Mouse (Mus musculus): ENCODE measurements around the gene Cpe. TPM values are rescaled to one million over a fixed set of nuclear protein-coding genes. Genes with fewer than 3 reads are reported as not detected.
A peak's percentile ranks its signal among the peaks of the same experiment; 100 is the strongest.
"Not testable (repeated sequence)": the region's sequence is repeated elsewhere in the genome, so short reads cannot be mapped to it uniquely, and the experiment has no call there.

Gene Cpe
- total RNA-seq, 2 experiments from 2014 or later: 2,857 to 3,040 TPM

DNA sequence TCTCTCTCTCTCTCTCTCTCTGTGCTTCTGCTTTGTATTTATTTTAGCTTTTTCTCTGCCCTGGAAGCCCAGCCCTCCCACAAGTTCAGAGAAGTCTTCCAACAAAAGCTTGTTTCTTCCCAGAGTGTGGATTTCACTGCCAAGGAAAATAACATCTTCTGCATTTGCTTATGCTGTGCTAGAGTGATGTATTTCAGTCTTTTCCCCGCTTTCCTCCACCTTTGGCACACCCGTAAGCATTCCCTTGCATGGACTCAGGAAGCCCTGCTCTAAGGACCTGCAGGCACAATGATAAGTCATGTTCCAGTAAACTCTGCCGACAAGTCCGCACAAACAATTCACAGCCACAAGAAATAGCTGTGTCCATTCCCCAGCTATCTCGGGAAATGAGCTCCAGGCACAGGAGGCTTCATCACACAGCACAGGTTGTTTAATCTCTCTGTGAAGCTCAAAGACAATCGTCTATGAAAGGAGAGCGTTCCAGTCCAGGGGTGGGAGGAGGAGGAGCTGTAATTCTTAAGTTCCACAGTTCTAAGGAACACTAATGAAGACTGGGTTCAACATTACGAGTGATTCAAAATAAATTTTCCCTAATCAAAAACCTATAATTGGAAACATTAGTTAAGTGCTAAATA, 17.8 kb downstream of the Cpe start:
- DNase-seq: no peak

DNA sequence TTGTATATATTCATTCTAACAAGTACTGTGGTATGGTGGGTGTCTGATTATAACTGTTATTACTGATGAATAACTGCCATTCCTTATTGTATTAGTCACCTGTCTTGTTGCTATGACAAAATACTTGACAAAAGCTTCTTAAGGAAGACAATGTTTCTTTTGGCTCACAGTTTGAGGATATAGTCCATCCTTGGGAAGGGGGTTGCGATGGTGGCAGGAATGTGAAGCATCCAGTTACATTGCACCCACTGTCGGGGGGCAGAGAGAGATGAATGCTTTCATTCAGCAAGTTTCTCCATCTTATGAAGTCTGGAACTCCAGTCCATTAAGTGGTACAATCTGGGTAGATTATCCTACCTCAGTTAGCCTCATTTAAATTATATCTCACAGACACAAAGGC, 19.9 kb downstream of the Cpe start:
- no peak for DNase-seq

DNA sequence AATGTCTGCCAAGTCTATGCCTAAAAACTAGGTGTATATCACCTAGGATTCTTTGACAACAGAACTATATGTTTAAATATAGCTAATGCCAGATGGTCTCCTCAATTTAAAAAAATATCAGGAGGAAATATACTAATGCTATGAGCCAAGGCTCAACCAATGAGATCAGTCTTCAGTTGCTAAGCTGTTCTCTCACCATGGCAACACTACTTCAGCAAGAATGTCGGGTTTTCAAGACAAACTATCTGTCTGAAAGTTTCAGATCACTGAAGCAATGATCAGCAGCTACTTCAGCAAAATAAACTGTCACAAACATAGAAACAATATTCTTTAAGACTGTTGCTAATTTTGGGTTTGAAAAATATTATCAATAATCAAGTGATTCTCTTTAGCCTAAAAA, 20.9 kb downstream of the Cpe start:
- no peak for DNase-seq

DNA sequence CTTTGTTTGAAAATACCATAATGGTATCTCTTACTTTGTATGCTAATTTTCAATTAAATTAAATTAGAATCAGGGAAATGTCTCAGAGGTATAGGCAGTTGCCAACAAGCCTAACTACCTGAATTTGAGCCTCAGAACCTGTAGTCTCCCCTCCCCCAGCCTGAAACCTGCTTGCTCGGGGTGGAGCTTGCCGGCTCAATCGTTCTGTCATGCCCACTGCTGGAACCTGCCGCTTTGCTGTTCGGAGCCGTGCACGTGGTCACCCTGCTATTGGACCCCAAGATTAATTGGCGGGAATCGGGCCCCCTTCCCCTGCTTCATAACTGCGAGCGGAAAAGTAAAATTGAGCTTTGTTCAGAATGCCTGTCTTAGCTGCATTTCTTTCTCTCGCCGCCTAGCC, 26.5 kb downstream of the Cpe start:
- DNase-seq: not testable (repeated sequence)

DNA sequence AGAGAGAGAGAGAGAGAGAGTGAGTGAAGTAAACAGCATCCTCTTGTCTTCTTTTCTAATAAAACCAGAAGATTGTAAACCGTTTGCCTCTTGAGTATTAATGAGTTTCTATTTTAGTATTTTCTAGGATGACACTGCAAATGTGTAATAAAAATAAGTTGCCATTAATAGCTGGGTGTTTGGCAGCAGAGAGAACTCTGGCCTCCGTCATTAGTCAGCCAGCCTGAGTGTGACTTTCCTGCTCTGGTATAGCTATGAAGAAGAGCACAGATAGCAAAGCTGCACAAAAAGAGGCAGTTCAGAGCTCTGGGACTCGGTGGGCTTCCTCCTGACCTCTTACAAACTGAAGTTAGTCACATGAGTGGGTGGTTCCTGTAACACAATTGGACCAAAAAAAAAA, 27.3 kb downstream of the Cpe start:
- DNase-seq: no peak

DNA sequence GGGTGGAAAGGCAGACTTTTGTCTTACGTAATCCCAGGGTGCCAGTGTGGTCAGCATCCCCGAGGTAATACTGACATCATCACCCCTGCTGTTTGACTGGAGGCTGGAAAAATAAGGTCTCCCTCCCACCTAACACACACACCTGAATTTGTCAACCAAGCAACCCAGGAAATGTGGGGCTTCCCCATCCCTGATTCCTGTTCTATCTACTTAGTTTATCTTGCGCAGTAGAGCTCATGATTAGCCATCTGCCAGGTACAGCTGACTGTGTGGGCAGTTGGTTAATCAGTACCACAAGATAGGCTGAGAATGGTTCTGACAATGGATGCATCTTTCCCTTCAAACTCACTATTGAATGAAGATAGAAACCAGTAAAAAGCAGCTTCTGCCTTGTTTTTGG, 28.0 kb downstream of the Cpe start:
- DNase-seq: no peak

DNA sequence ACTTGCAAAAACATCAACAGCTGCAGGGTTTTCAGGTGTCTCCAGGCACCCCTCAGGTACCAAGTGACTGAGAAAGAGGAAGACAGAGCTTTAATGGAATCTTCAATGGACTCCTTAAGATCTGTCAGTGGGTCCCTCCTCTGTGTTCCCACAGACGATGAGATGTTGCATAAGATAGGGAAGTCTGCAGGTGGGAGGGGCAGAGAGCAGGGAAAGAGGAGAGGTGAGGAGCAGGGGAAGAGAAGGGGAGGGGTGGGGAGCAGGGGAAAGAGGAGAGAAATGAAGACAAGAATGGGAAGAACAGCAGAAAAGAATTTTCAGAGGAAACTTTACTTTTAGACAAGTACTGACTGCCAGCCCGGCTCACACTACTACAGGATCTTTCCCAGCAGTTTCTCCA, 28.5 kb downstream of the Cpe start:
- DNase-seq: no peak

GRCm38 (mm10) chr8:64659097-64659496, 33.8 kb downstream of the Cpe start:
- peak; percentile 47 to 63 for DNase-seq

- DNase-seq: peak in 1 of 2 experiments; percentile 47
Measured at GRCm38 (mm10) chr8:64657980-64658401, 34.9 kb downstream of the Cpe start.

- DNase-seq: no peak
Measured at GRCm38 (mm10) chr8:64657517-64657916, 35.3 kb downstream of the Cpe start.

GRCm38 (mm10) chr8:64655887-64656286, 37.0 kb downstream of the Cpe start:
- no peak for DNase-seq

DNA sequence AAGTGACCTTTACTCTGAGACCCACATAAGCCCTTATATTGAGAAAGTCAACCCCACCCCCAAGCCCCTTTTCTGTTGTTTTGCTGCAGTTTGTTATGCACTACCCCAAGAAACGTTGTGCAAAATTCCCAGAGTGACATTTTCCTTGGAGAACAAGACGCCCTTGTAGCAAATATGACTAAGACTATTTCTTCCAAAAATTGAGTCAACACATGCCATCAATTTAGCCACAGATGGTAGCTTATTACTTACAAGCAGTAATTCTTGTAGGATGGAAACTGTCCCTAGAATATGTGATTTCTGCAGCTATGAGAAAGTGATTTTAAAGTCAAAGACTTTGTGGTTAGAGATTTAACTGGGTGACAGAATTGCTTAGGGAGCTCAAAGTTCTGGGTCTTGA, 37.8 kb downstream of the Cpe start:
- DNase-seq: no peak

DNA sequence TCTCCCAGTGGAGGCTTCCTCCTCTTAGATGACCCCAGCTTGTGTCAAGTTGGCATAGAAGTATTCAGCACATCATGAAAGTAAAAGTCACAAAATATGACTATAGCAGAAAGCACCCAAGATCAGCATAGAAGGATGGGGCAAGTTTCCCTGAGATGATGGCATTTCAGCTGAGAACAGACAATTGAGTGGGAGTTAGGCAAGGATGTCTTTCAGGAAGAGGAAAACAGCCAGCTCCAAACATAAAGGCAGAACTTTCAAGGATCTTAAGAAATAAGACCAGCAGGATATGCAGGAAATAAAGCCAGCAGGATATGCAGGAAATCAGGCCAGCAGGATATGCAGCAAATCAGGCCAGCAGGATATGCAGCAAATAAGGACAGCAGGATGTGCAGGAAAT, 40.6 kb downstream of the Cpe start:
- DNase-seq: no peak

GRCm38 (mm10) chr8:64648063-64648462, 44.8 kb downstream of the Cpe start:
- DNase-seq: no peak

- DNase-seq: no peak
Measured at GRCm38 (mm10) chr8:64647148-64647547, 45.7 kb downstream of the Cpe start.

DNA sequence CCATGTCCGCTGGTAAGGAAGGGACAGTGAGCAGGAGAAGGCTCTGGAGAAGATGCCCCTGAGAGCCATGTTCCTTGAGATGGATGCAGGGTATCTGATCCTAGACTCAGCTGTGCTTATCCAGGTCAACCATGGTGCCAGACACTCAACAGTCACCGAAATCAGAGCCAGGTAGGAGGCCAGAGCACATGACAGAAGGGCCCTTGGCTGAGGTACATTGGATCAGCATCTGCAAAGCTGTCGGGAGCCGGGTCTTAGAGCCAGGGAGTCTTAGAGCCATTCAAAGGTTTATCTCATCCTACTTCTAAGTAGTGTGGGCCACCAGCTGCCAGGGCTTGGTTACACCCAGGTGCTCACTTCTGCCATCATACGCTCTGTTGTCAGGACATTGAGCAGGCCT, 46.4 kb downstream of the Cpe start:
- DNase-seq: no peak

DNA sequence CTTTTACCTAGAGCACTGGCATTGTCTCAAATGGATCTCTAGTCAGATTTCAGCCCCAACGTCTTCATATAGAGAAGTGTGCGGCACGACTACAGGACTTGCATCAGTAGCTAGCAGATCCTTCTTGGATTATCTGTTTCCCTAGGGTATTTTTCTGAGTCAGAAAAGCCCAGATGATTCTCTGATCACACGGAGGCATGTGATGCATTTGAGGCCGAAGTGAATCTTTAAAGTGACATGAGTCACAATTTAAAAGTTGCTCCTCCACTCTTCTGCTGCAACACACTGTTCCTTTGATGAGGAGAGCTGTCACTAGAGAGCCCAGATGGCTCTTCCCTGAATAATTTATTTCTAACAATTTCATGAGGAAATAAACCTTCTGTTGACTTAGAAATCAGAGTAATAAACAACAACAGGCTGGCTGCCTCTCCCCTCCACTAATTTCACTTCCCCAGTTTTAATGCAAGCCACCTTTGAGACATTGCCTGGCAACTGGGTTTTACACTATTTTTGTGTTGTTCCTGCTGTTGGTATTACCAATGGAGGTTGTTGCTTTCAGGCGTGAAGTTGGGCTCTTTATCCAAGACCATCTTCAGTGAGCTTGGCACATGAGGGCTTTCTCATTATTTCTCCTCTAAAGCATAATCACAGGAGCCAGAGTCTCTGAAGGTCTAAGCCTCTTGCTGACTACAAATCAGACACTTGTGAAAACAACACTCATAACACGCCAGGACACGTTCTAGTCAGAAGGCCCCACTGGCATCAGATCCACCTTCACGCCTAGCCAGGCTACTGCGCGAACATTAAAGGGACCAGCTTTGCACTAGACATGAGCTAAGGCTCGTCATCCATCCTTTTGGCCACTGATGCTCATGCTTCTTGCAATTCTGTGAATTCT, 48.5 kb downstream of the Cpe start:
- peak in 1 of 2 experiments; percentile 48 for DNase-seq

GRCm38 (mm10) chr8:64643382-64643781, 49.5 kb downstream of the Cpe start:
- no peak for DNase-seq

DNA sequence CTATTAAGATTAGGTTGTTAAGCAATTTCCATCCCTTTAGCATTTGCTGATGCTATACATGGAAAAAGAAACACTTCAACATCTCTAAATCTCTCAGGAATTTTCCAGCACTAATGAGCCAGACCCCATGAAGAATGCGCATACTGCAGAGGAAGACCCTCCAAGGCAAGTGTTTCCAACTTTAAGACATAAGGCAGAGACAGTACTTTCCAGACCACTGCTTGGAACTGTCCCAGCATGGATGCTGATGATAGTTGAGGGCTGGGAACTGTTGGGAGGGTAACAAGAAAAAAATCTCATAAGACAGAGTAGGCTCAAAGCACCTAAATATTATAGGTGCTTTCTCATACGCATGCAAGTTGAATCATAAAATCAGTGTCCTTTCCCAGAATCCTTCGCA, 50.1 kb downstream of the Cpe start:
- DNase-seq: no peak

- no peak for DNase-seq
Measured at GRCm38 (mm10) chr8:64640599-64640998, 52.3 kb downstream of the Cpe start.

DNA sequence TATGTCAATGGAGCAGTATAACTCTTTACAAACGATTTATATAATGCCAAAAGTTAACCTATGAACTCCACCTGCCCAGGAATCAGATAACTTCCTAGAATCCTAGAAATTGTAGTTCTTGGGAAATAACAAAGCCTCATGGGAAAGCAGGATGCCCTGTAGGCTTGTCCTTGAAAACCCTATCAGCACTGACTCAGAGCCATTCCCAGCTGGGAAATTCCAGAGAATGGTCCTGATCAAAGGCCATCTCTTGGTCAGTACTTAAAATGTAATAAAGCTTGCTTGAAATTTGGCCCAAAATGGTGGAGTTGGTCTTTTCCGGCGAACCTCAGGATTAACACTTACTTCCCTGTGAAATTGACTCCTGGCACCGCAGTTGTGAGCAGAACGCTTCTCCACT, 53.2 kb downstream of the Cpe start:
- DNase-seq: no peak

DNA sequence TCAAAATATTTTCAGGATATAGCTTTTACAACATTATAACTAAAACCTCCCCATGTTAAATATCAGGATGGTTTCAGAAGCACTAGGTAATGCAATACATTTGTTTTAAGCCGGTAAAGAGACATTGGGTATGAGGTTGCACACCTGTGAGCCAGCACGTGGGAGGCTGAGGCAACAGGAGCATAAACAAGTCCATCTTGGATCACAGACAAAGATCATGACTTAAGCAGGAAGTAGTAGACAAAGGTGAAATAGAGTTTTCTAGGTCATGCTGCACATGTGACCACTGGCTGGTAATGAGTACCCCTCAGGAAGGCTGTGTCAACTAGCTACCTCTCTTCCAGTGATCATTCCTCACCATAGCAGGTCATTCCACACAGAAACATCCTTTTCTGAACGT, 58.0 kb downstream of the Cpe start:
- DNase-seq: no peak

- no peak for DNase-seq
Measured at GRCm38 (mm10) chr8:64634131-64634865, 58.6 kb downstream of the Cpe start.
